Mouse (Mus musculus): ENCODE data around the gene Map4k4. TPM values are rescaled to one million over a fixed set of nuclear protein-coding genes. Genes with fewer than 3 reads are reported as not detected.
A peak's percentile ranks its signal among the peaks of the same experiment; 100 is the strongest.

Gene Map4k4
- total RNA-seq, 2 experiments from 2014 or later, result 138 to 167 TPM

- no peak for DNase-seq
These were observed 101.5 kb downstream of the Map4k4 start for GRCm38 (mm10) chr1:40002129-40002727.

DNA sequence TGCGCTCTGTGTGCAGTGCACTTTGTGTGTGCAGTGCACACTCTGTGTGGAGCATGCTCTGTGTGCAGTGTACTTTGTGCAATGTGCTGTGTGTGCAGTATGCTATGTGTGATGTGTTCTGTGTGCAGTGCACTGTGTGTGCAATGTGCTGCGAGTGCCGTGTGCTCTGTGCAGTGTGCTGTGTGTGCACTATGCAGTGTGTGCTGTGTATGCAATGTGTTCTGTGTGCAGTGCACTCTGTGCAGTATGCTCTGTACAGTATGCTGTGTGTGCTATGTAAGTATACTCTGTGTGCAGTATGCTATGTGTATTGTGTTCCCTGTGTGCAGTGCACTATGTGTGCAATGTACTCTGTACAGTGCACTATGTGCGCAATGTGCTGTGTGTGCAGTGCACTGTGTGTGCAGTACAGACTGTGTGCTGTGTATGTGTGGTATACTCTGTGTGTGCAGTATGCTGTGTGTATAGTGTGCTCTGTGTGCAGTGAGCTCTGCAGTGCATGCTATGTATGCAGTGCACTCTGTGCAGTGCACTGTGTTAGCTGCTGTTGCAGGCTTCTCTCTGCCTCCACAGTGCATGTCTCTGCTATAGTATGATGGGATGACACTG, 105.4 kb downstream of the Map4k4 start:
- no peak for DNase-seq

- DNase-seq, result no peak
These were observed 107.3 kb downstream of the Map4k4 start for GRCm38 (mm10) chr1:40007962-40008471.

- DNase-seq, result no peak
These were observed 112.0 kb downstream of the Map4k4 start for GRCm38 (mm10) chr1:40012696-40013095.

- no peak for DNase-seq
These were observed 114.5 kb downstream of the Map4k4 start for GRCm38 (mm10) chr1:40015066-40015678.

GRCm38 (mm10) chr1:40021617-40022016, 120.9 kb downstream of the Map4k4 start:
- DNase-seq, result no peak

GRCm38 (mm10) chr1:40022472-40023135, 121.9 kb downstream of the Map4k4 start:
- no peak for DNase-seq

- no peak for DNase-seq
These were observed 122.5 kb downstream of the Map4k4 start for GRCm38 (mm10) chr1:40023206-40023605.

- no peak for DNase-seq
These were observed 123.0 kb downstream of the Map4k4 start for GRCm38 (mm10) chr1:40023748-40024147.

- DNase-seq, result no peak
These were observed 124.0 kb downstream of the Map4k4 start for GRCm38 (mm10) chr1:40024554-40025320.

DNA sequence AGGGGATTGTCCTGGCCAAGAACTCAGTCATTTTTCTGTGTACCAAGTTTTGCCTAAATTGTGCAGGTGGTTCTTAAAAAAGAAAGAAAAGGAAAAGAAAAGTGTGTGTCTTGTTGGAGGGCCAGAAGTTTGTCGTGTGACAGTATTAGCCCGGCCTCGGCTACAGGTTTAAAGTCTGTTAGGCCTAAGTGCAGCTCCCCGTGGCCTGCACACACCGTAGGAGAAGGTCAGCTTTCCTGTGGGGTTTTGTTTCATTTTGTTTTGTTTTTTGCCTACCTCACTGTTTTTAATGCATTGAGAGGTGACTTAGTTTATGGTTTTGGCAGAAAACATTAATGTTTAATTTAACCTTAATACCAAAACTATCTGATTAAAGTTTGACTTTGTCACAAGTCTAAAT, 124.7 kb downstream of the Map4k4 start:
- no peak for DNase-seq

- DNase-seq, result no peak
These were observed 126.5 kb downstream of the Map4k4 start for GRCm38 (mm10) chr1:40027116-40027620.

DNA sequence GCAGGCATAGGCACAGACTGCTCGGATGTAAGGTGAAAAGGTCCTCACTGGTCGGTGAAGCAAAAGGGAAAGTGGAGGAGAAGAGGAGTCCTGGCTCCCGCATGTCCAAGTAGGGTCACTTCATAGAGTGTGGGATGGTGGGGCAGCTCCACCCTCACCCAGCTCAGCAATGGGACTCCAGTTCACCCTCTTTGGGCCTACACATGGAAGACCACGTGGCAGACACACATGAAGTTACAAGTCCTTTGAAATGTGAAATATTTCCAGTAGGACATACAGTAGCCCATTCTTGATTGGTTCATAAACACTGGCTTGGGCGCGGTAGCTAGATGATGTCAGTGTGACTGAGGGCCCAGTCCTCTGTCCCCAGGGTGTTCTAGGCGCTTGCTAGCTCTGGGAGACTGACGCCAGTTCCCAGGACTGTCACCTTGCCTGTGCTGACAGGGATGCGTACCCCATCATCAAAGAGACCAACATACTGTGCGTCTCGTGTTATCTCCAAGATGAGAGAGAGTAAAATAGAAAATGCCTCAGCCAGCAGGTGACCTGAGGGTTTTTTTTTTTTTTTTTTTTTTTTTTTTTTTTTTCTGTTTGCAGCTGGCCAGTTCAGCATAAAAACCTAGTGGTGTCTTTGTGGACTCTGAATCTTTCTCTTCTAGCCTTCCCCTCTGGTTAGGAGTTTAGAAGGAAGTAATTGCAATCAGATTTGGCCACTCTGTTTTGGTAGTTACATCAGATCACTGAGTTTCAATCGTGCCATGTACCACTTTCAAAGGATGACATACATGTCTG, 127.7 kb downstream of the Map4k4 start:
- peak; percentile 22 for DNase-seq

DNA sequence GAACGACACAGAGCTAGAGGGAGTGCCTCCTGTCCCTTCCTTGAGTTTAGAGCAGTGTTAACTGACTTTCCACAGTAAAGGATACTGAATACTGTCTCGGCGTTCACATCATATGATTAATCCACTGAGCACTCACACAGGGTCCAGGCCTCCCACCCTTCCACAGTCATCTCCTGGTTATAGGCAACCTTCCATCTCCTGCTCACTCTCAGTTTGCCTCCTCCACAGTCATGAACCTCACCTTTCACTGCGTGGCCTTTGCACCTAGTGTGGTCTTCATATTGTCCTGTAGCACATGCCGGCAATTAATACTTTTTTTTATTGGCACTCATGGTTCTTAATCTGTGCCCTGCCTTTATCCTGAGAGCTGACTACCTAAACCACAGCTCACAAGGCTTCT, 128.9 kb downstream of the Map4k4 start:
- DNase-seq, result no peak

DNA sequence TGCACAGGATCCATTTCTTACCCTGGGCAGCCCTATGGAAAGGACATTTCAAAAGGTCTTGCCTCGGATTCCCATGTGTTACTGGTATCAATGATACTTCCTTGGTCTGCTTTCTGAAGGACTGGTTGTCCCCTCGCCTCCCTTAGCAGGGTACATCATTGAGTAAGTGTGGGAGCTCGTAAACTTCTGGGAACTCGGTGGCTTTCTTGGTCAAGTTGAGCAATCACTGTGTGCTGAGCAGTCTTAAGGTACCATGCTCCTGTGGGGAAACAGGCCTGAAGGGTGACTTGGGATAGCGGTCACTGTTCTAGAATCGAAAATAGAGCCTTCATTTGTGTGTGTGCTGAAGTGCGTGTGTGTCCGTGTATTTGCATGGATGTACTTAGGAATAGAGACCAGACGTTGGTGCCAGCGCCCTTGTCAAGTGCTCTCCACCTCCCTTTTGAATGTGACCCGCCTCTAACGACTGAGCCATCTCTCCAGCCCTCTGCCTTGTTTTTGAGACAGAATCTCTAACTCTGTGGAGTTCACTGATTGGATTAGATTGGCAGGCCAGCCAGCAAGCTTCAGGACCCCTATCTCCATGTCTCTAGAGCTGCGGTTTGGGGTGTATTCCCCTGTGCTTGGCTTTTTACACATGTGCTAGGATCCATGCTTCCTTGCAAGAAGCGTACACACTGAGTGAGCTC, 129.7 kb downstream of the Map4k4 start:
- DNase-seq, result no peak

GRCm38 (mm10) chr1:40030976-40031356, 130.3 kb downstream of the Map4k4 start:
- DNase-seq, result no peak

DNA sequence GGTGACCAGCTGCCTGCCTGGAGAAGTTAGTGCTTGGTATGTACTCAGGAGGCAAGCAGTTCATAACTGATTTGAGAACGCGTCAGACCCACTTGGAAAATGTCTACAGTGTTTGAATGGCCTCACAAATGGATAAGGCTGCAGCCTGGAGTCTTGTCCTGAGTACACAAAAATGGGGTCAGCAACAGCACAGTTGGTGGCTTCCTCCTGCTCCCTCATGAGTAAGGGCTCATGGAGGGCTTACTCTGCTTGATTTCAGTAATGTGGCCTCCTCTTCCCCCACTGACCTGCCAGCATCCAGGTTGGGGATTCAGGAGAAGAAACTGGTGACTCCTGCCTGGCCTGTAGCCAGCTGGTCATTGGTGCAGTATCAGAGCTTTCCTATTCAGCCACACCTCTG, 130.9 kb downstream of the Map4k4 start:
- no peak for DNase-seq

DNA sequence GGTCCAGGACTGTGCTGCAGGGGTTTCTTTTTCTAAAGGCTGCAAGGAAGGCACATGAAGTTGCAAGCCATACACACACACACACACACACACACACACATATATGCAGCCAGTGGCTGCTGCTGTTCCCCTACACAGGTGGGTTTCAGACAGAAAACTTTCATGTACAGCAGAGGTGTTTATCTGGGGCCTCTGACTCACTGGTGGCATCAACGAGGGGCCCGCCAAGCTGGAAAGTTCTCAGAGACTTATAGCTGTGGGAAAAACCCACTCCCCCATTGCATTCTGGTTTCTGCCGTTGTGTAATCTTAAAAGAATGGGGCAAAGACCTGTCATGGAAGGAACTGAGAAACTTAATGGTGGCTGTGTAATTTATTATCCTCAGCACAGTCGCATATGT, 132.6 kb downstream of the Map4k4 start:
- DNase-seq, result no peak

GRCm38 (mm10) chr1:40033743-40034420, 133.2 kb downstream of the Map4k4 start:
- no peak for DNase-seq

GRCm38 (mm10) chr1:40037831-40038230, 137.1 kb downstream of the Map4k4 start:
- DNase-seq, result no peak
